9 mouse cellular contexts compared by ENCODE assay signal in genomic region chr11:20958233-20958632, GRCm38 (mm10).
DNase-seq lines count a peak whose midpoint lies in the region; ATAC-seq lines count a peak whose summit lies in the region.
"Had no signal": no experiment of that assay in that cellular context is flagged by ENCODE, and none has a peak within 500 bp of the region (broad histone marks: within the 10 kb centered on the region; RNA-seq: fewer than 3 reads in every experiment).

No protein-coding gene starts in this region.

- peak; percentile 17 for DNase-seq in hindbrain, embryonic 14.5 days (ENCODE audit: low spot score)
- no peak for DNase-seq in hindbrain, embryonic 11.5 days (ENCODE audit: low spot score)
- DNase-seq in adrenal gland, postnatal 14 days = no peak
- DNase-seq in retina, postnatal 1 day = no peak
- DNase-seq in left cerebral cortex, postnatal 36 days (ENCODE audit: low spot score in 2 of 2) = no peak

- no peaks in the 10 kb centered on the region for H3K9me3 ChIP-seq in hindbrain, embryonic 14.5 days (ENCODE audit: control insufficient read depth, low read length)
- no peaks in the 10 kb centered on the region for H3K9me3 ChIP-seq in hindbrain, embryonic 11.5 days (ENCODE audit: control insufficient read depth, low read length)
- no peaks in the 10 kb centered on the region for H3K9me3 ChIP-seq in embryonic facial prominence, embryonic 12.5 days
- H3K9me3 ChIP-seq in kidney, embryonic 15.5 days (replicated peaks) = no peaks in the 10 kb centered on the region
- H3K9me3 ChIP-seq: G1E had no signal

- H3K4me2 ChIP-seq in hindbrain, embryonic 14.5 days (replicated peaks) = no peak overlapping the region
- H3K4me2 ChIP-seq in hindbrain, embryonic 11.5 days (replicated peaks; ENCODE audit: low read depth, low read length) = no peak overlapping the region
- H3K4me2 ChIP-seq in embryonic facial prominence, embryonic 12.5 days (replicated peaks) = no peak overlapping the region
- 0 out of 2 replicates have a peak overlapping the region, but pooled peaks have one; percentile 1 for H3K4me2 ChIP-seq in kidney, embryonic 15.5 days

- no peaks in the 10 kb centered on the region for H3K27me3 ChIP-seq in hindbrain, embryonic 14.5 days (ENCODE audit: control insufficient read depth, insufficient read depth, low read length)
- no peaks in the 10 kb centered on the region for H3K27me3 ChIP-seq in hindbrain, embryonic 11.5 days (ENCODE audit: control insufficient read depth, insufficient read depth, low read length)
- no peaks in the 10 kb centered on the region for H3K27me3 ChIP-seq in embryonic facial prominence, embryonic 12.5 days
- no peaks in the 10 kb centered on the region for H3K27me3 ChIP-seq in kidney, embryonic 15.5 days

- H3K9ac ChIP-seq in hindbrain, embryonic 14.5 days = no peak overlapping the region
- no peak overlapping the region for H3K9ac ChIP-seq in hindbrain, embryonic 11.5 days (ENCODE audit: low read depth, low read length)
- no peak overlapping the region; the same call in 1 of the 2 replicates for H3K9ac ChIP-seq in embryonic facial prominence, embryonic 12.5 days
- no peak overlapping the region for H3K9ac ChIP-seq in kidney, embryonic 15.5 days

- no peaks in the 10 kb centered on the region for H3K4me1 ChIP-seq in hindbrain, embryonic 14.5 days (replicated peaks; ENCODE audit: control insufficient read depth, insufficient read depth, low read length)
- no peaks in the 10 kb centered on the region for H3K4me1 ChIP-seq in hindbrain, embryonic 11.5 days (replicated peaks; ENCODE audit: control insufficient read depth, insufficient read depth, low read length)
- H3K4me1 ChIP-seq in embryonic facial prominence, embryonic 12.5 days = peaks cover 39% of the 10 kb centered on the region
- H3K4me1 ChIP-seq in kidney, embryonic 15.5 days = peaks cover 39% of the 10 kb centered on the region

- intact Hi-C loops in left cerebral cortex, postnatal 36 days (cut with DNase I) = no loop called here

- no peak overlapping the region for H3K4me3 ChIP-seq in hindbrain, embryonic 14.5 days (replicated peaks; ENCODE audit: low read length)
- no peak overlapping the region for H3K4me3 ChIP-seq in hindbrain, embryonic 11.5 days (ENCODE audit: low read depth, low read length)
- H3K4me3 ChIP-seq in embryonic facial prominence, embryonic 12.5 days = no peak overlapping the region
- no peak overlapping the region for H3K4me3 ChIP-seq in kidney, embryonic 15.5 days (replicated peaks)

- no peaks in the 10 kb centered on the region for H3K36me3 ChIP-seq in hindbrain, embryonic 14.5 days (replicated peaks; ENCODE audit: control insufficient read depth, insufficient read depth)
- no peaks in the 10 kb centered on the region for H3K36me3 ChIP-seq in hindbrain, embryonic 11.5 days (ENCODE audit: control insufficient read depth, insufficient read depth, low read length)
- no peaks in the 10 kb centered on the region for H3K36me3 ChIP-seq in embryonic facial prominence, embryonic 12.5 days
- H3K36me3 ChIP-seq in kidney, embryonic 15.5 days = no peaks in the 10 kb centered on the region
- H3K36me3 ChIP-seq: G1E had no signal

- WGBS in hindbrain, embryonic 14.5 days = 20% methylated on average over 5 of the region's 5 CpGs
- WGBS in hindbrain, embryonic 11.5 days = 13% methylated on average over 5 of the region's 5 CpGs
- 5% methylated on average over 5 of the region's 5 CpGs for WGBS in embryonic facial prominence, embryonic 12.5 days
- whole genome bisulfite sequencing in kidney, embryonic 15.5 days = 7% methylated on average over 5 of the region's 5 CpGs

- ATAC-seq in hindbrain, embryonic 14.5 days (ENCODE audit: low FRiP score) = no peak
- no peak for ATAC-seq in hindbrain, embryonic 11.5 days (ENCODE audit: low FRiP score)
- ATAC-seq in embryonic facial prominence, embryonic 12.5 days (ENCODE audit: insufficient number of reproducible peaks, insufficient read depth, low FRiP score, low TSS enrichment) = no peak
- ATAC-seq in kidney, embryonic 15.5 days (replicated peaks; ENCODE audit: low FRiP score) = peak; percentile 52; the same call in 1 of the 2 replicates
- ATAC-seq in megakaryocyte progenitor cell, adult 5-6 weeks (replicated peaks; ENCODE audit: poor library complexity) = peak; percentile 41

- no peak overlapping the region for H3K27ac ChIP-seq in hindbrain, embryonic 14.5 days
- H3K27ac ChIP-seq in hindbrain, embryonic 11.5 days (ENCODE audit: low read depth, low read length) = no peak overlapping the region
- peak overlapping the region; percentile 47; the same call in 1 of the 2 replicates for H3K27ac ChIP-seq in embryonic facial prominence, embryonic 12.5 days
- H3K27ac ChIP-seq in kidney, embryonic 15.5 days = peak overlapping the region; percentile 79

Comparison
In these comparisons a context has a peak if more than half of its experiments do, and no peak if none do; other contexts are left out.
1. ATAC-seq: peak in kidney, embryonic 15.5 days (single experiment) and megakaryocyte progenitor cell, adult 5-6 weeks (single experiment); none in hindbrain, embryonic 14.5 days (single experiment), hindbrain, embryonic 11.5 days (single experiment) and embryonic facial prominence, embryonic 12.5 days (single experiment).
2. H3K27ac ChIP-seq: peak in embryonic facial prominence, embryonic 12.5 days (single experiment) and kidney, embryonic 15.5 days (single experiment); none in hindbrain, embryonic 14.5 days (single experiment) and hindbrain, embryonic 11.5 days (single experiment).